Mouse (Mus musculus) embryo, embryonic 10.5 days (tissue): ENCODE data around the gene Fxyd6.

ENCODE experiments used
- DNase-seq: peaks from one replicate; pipeline ENCODE4 v3.0.0-alpha.2; 2015; ENCODE audit warnings: low spot score

The Fxyd6 gene

GRCm38 (mm10) chr9:45370117-45370561 lies at the start of gene Fxyd6:
Gene Fxyd6 (plus strand): TSS chr9:45370185.
- DNase-seq, result peak; percentile 86

- DNase-seq, result no peak
These were observed 48.5 kb upstream of the Fxyd6 start for GRCm38 (mm10) chr9:45321465-45321864.

GRCm38 (mm10) chr9:45321946-45322430 lies 48.0 kb upstream of the Fxyd6 start:
- DNase-seq, result no peak

- no peak for DNase-seq
These were observed 43.6 kb upstream of the Fxyd6 start for GRCm38 (mm10) chr9:45326390-45326789.

DNA sequence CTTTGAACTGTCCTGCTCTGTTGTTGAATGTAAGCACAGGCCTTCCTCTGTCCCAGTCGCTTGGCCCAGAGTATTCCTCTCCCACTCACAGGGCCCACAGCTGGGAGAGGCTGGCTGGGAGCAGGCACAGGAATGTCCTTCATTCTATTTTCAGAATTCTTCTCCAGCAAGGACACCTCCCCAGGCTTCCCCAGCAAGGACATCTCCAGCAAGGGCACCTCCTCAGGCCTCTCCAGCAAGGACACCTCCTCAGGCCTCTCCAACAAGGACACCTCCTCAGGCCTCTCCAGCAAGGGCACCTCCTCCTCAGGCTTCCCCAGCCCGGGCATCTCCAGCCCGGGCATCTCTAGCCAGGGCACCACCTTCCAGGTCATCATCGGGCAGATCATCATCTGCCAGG lies 41.7 kb upstream of the Fxyd6 start:
- DNase-seq, result no peak

- no peak for DNase-seq
These were observed 40.4 kb upstream of the Fxyd6 start for GRCm38 (mm10) chr9:45329577-45329976.

DNA sequence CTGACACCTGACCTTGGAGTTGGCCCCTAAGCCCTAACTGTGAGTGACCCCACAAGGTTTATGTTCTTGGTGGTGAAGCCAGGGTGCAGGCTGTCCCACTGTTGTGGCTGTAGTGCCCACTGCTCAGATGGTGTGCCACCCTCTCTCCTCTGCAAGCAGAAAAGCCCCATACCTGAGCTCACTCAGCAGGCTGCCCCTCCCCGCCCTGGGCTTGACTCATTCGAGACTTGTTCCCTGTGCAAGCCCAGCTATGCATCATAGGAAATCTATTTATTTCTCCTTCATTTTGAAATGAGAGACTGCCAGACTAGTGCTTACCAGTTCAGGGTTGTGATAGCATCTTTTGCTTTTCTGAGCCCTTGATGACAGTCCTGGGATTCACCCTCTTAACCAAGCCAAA lies 32.6 kb upstream of the Fxyd6 start:
- no peak for DNase-seq

GRCm38 (mm10) chr9:45343066-45343465 lies 26.9 kb upstream of the Fxyd6 start:
- no peak for DNase-seq

DNA sequence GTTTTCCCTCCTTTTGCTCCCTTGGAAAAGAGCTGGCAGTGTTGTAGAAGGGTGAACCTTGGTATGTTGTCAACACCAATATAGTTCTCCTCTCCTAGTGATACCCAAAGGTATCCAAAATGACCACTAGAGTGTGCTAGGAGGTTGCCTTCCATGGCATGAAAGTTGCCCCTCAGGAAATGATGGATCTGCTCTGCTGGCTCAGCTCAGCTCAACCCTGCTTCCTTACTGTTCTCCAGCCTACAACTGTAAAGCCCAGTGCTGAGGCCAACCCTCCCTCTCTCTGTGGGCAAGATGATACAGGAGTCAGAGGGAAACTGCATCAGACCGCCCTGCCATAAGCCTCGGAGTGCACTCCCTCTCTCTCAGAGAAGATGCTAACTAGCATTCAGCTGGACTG lies 24.5 kb upstream of the Fxyd6 start:
- DNase-seq, result peak; percentile 63

- DNase-seq, result no peak
These were observed 23.7 kb upstream of the Fxyd6 start for GRCm38 (mm10) chr9:45346276-45346675.

DNA sequence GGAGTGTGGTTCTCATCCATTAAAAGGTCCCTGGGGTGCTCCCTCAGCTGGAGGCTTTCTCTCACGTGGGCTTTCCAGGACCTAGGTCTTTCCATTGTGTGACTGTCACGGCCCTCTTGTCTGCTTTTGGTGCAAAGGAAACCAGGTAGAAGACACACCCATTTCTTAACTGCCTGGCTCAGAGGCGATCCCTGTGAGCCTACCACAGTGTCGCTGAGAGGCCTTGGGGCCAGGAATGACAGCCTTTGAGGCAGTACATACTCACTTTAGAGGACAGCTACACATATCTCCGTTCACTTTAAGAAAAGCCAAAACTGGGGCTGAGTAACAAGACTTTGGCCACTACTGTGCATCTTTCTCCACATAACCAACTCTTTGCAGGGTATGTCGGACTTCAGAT lies 21.4 kb upstream of the Fxyd6 start:
- DNase-seq, result no peak

GRCm38 (mm10) chr9:45349181-45349580 lies 20.8 kb upstream of the Fxyd6 start:
- DNase-seq, result no peak

- DNase-seq, result no peak
These were observed 20.1 kb upstream of the Fxyd6 start for GRCm38 (mm10) chr9:45349851-45350250.

GRCm38 (mm10) chr9:45355192-45355591 lies 14.8 kb upstream of the Fxyd6 start:
- no peak for DNase-seq

GRCm38 (mm10) chr9:45358356-45358755 lies 11.6 kb upstream of the Fxyd6 start:
- peak; percentile 32 for DNase-seq

- no peak for DNase-seq
These were observed 7.9 kb upstream of the Fxyd6 start for GRCm38 (mm10) chr9:45362051-45362461.

DNA sequence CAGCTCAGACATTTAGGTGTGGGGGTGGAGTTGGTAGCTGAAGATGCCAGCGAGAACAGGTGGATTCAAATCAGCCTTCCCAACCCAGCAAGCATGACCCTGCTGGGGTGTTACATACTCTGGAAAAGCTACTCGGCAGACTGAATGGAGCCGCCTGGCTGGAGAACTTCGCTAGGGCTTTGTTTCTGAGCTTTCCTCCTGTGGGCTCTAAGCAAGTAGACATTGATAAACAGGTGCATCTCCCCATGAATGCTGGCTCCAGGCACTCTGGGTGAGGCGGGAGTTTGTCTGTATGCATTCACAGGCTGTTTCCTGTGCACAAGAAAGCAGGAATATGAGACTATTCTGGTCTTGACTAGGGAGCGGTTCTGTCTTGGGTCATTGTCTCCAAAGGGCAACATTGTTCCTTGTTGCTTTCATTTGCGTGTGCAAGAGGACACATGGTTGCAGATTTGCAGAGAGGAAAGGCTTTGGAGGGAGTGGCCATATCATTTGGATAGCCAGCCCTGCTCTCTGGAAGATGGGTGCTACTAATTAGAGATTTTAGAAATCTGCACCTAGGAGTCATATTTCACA lies 6.3 kb upstream of the Fxyd6 start:
- no peak for DNase-seq

DNA sequence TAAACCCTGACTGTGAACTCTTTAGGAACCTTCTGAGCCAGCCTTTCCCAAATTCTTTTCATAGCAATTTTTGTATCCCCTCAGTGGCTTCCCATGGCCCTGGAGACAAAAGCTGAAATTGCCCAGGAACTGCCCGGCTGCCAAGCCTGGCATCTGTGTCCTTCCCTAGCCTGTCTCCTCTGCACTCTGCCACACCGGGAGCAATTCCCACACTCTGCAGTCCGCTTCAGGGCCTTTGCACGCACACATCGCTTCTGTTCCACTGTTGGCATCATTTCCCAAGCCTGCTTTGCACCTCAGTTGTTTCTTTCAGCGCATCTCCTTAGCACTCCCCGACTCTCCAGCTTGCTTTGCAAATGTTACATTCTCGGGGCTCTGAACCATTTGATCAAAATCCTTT lies 2.3 kb upstream of the Fxyd6 start:
- no peak for DNase-seq

GRCm38 (mm10) chr9:45368341-45368901 lies 1.6 kb upstream of the Fxyd6 start:
- DNase-seq, result no peak

- DNase-seq, result no peak
These were observed 791 bp downstream of the Fxyd6 start for GRCm38 (mm10) chr9:45370616-45371336.

- DNase-seq, result peak; percentile 76
These were observed 1.3 kb downstream of the Fxyd6 start for GRCm38 (mm10) chr9:45371337-45371707.

DNA sequence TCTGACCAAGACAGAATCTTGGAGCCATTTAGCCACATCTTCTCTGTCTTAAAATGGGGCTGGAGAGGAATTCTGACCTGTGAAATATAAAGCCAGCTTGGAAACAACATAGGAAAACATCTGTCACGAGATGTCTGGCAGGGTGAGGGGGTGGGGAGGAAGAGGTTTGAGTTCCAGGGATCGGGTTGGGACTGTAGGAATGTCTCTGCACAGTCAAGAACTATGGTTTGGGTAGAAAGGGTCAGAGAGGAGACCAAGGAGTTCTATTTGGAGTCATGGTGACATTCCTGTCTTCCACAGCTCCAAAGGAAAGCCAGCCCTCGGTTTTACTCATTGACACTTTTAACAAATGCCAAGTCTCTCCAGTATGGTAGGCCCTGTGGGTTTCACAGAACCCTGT lies 3.9 kb downstream of the Fxyd6 start:
- DNase-seq, result no peak

- DNase-seq, result no peak
These were observed 5.1 kb downstream of the Fxyd6 start for GRCm38 (mm10) chr9:45374988-45375502.
